Mouse (Mus musculus): Measurements from ENCODE around the gene Ppia. TPM values are rescaled to one million over a fixed set of nuclear protein-coding genes. Genes with fewer than 3 reads are reported as not detected.
"Not testable (repeated sequence)": the region's sequence is repeated elsewhere in the genome, so short reads cannot be mapped to it uniquely, and the experiment has no call there.

The Ppia gene
- polyA plus RNA-seq, 1 experiment from 2014 or later, result 5,620 TPM

DNA sequence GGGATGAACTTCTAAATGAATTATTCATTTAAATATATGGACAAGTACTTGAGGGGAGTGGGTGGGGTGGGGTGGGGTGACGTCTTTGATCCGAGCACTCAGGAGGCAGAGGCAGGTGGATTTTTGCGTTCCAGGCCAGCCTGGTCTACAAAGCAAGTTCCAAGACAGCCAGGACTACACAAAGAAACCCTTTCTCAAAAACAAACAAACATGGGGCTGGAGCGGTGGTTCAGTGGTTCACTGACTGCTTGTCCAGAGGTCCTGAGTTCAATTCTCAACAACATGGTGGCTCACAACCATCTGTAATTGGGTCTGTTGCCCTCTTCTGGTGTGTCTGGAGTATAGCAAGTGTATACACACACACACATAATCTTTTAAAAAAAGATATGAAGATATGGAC is 30.2 kb downstream of the Ppia start:
- Histone ChIP-seq H3K9me3 (ENCODE audit: control insufficient read depth, low read length) (no peaks in the 10 kb centered on the region), H3K27ac (ENCODE audit: low read length) (peak overlapping the region; percentile 51; the same call in 1 of the 2 replicates), H3K4me2 (ENCODE audit: low read depth, low read length) (peak overlapping the region; percentile 71; the same call in 1 of the 2 replicates), H3K27me3 (ENCODE audit: control insufficient read depth, insufficient read depth, low read depth, low read length) (no peaks in the 10 kb centered on the region), H3K4me3 (ENCODE audit: low read length) (no peak overlapping the region), H3K9ac (ENCODE audit: low read length) (no peak overlapping the region), H3K4me1 (replicated peaks; ENCODE audit: control insufficient read depth, insufficient read depth, low read length) (peaks cover 8% of the 10 kb centered on the region; the same call in 1 of the 2 replicates), H3K36me3 (ENCODE audit: control insufficient read depth, insufficient read depth, low read length) (peaks cover 8% of the 10 kb centered on the region; the same call in 1 of the 2 replicates)
- ATAC-seq (ENCODE audit: low read depth), result no peak
- 78% methylated on average over 4 of the region's 4 CpGs for WGBS

DNA sequence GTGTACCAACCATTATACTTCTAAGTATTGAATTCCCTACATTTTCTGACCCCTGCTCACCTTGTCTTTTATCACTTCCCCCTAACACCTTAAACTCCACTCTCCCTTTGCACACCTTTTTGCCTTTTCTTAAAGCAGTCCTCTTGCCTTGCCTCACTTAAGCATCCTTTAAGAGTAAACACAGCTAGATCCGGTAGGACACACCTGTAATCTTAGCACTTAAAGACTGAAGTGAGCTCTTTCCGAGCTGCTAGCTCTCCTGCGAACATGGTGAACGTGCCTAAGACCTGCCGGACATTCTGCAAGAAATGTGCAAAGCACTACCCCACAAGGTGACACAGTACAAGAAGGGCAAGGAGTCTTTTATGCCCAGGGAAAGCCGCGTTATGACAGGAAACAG is 30.7 kb downstream of the Ppia start:
- 61% methylated on average over 7 of the region's 7 CpGs for WGBS
- ATAC-seq (ENCODE audit: low read depth), result no peak
- H3K9ac ChIP-seq (ENCODE audit: low read length), result no peak overlapping the region
- H3K9me3 ChIP-seq (ENCODE audit: control insufficient read depth, low read length), result no peaks in the 10 kb centered on the region
- H3K27ac ChIP-seq (ENCODE audit: low read length), result peak overlapping the region; percentile 83
- H3K4me3 ChIP-seq (ENCODE audit: low read length), result no peak overlapping the region
- no peak overlapping the region for H3K4me2 ChIP-seq (ENCODE audit: low read depth, low read length)
- H3K4me1 ChIP-seq (replicated peaks; ENCODE audit: control insufficient read depth, insufficient read depth, low read length), result peaks cover 8% of the 10 kb centered on the region; the same call in 1 of the 2 replicates
- peaks cover 6% of the 10 kb centered on the region; the same call in 1 of the 2 replicates for H3K36me3 ChIP-seq (ENCODE audit: control insufficient read depth, insufficient read depth, low read length)
- no peaks in the 10 kb centered on the region for H3K27me3 ChIP-seq (ENCODE audit: control insufficient read depth, insufficient read depth, low read depth, low read length)

DNA sequence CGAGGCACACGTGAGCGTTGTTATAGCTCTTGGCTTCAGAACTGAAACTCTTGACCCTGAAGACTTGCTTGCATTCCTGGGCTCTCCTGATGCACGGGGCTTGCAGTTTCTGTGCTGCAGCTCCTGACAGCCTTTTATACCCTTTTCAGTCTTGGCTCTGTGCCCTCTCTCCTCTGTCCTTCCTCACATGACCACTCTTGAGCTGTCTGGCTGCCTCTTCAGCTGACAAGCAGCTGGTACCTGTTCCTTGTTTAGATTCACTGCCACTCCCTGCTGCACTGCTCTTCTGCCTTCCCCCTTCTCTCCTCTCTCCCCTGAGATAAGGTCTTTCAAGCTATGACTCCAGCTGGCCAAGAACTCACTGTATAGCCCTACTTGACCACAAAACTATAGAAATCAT is 32.2 kb downstream of the Ppia start:
- WGBS, result 58% methylated on average over 4 of the region's 4 CpGs

DNA sequence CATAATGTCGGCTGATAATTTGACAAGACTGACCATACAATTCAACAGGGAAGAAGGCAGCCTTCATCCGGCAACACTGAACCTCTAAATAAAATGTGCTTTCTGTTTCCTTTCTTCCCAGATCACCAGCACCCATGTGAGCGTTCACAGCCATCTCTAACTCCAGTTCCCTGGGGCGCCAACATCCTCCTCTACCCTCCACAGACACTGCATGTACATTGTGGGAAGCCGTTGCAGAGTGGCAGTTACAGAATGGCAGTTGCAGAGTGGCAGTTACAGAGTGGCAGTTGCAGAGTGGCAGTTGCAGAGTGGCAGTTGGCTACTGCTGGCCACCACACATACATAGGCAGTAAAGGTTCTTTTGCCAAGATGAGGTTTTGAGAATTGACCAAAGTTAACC is 32.9 kb downstream of the Ppia start:
- WGBS, result 91% methylated on average over 5 of the region's 5 CpGs
- ATAC-seq (ENCODE audit: low read depth); H3K4me1 ChIP-seq (replicated peaks; ENCODE audit: control insufficient read depth, insufficient read depth, low read length); H3K4me2 ChIP-seq (ENCODE audit: low read depth, low read length); H3K9ac ChIP-seq (ENCODE audit: low read length); H3K9me3 ChIP-seq (ENCODE audit: control insufficient read depth, low read length); H3K4me3 ChIP-seq (ENCODE audit: low read length); H3K27ac ChIP-seq (ENCODE audit: low read length); H3K36me3 ChIP-seq (ENCODE audit: control insufficient read depth, insufficient read depth, low read length); H3K27me3 ChIP-seq (ENCODE audit: control insufficient read depth, insufficient read depth, low read depth, low read length): not testable (repeated sequence)

More for the DNA sequence above, 32.2 kb downstream of the Ppia start:
- Histone ChIP-seq H3K27ac (ENCODE audit: low read length) (no peak overlapping the region), H3K4me3 (ENCODE audit: low read length) (no peak overlapping the region), H3K9ac (ENCODE audit: low read length) (no peak overlapping the region), H3K9me3 (ENCODE audit: control insufficient read depth, low read length) (no peaks in the 10 kb centered on the region), H3K4me2 (ENCODE audit: low read depth, low read length) (no peak overlapping the region), H3K4me1 (replicated peaks; ENCODE audit: control insufficient read depth, insufficient read depth, low read length) (peaks cover 8% of the 10 kb centered on the region; the same call in 1 of the 2 replicates), H3K36me3 (ENCODE audit: control insufficient read depth, insufficient read depth, low read length) (no peaks in the 10 kb centered on the region), H3K27me3 (ENCODE audit: control insufficient read depth, insufficient read depth, low read depth, low read length) (no peaks in the 10 kb centered on the region)
- ATAC-seq (ENCODE audit: low read depth), result no peak

DNA sequence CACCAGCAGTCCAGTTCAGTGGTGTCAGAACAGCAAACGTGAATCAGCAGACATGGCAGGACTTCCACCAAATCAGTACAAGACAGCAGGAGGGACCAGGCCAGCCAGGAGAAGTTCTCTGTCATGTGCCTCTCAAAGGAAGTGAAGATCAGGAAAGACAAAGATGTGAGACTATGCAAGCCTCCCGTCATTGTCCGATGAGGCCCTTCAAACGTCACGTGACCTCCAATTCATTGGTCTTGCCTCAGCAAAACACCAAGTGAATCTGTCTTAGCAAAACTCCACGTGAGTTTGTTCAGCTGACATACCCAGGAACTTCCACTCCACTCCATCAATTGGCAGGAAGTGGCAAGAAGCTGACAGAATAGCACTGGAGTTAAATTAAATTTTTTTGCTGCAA is 40.8 kb downstream of the Ppia start:
- no peak overlapping the region for H3K9ac ChIP-seq (ENCODE audit: low read length)
- no peaks in the 10 kb centered on the region for H3K4me1 ChIP-seq (replicated peaks; ENCODE audit: control insufficient read depth, insufficient read depth, low read length)
- H3K9me3 ChIP-seq (ENCODE audit: control insufficient read depth, low read length), result no peaks in the 10 kb centered on the region
- H3K27me3 ChIP-seq (ENCODE audit: control insufficient read depth, insufficient read depth, low read depth, low read length), result no peaks in the 10 kb centered on the region
- WGBS, result 72% methylated on average over 6 of the region's 6 CpGs
- H3K27ac ChIP-seq (ENCODE audit: low read length), result no peak overlapping the region
- ATAC-seq (ENCODE audit: low read depth), result no peak
- H3K4me3 ChIP-seq (ENCODE audit: low read length), result no peak overlapping the region
- H3K4me2 ChIP-seq (ENCODE audit: low read depth, low read length), result no peak overlapping the region
- H3K36me3 ChIP-seq (ENCODE audit: control insufficient read depth, insufficient read depth, low read length), result no peaks in the 10 kb centered on the region

DNA sequence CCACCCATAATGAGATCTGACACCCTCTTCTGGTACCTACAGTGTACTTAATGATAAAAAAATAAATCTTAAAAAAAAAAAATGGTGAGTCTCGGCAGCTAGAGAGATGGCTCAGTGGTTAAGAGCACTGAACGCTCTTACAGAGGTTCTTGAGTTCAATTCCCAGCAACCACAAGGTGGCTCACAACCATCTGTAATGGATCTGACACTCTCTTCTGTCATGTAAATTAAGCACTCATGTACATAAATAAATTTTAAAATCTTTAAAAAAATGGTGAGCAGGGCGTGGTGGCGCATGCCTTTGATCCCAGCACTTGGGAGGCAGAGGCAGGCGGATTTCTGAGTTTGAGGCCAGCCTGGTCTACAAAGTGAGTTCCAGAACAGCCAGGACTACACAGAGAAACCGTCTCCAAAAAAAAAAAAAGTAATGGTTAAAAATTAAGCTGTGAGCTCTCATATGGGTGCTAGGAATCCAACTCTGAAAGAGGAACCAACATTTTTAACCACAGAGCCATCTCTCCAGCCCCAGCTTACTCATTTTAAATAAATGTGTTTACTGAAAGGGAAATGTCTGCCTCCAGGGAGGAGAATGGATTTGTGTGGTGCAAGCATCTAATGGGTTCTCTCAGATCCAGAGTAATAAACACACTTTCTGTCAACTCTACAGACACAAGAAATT is 48.1 kb downstream of the Ppia start:
- 84% methylated on average over 6 of the region's 6 CpGs for WGBS

DNA sequence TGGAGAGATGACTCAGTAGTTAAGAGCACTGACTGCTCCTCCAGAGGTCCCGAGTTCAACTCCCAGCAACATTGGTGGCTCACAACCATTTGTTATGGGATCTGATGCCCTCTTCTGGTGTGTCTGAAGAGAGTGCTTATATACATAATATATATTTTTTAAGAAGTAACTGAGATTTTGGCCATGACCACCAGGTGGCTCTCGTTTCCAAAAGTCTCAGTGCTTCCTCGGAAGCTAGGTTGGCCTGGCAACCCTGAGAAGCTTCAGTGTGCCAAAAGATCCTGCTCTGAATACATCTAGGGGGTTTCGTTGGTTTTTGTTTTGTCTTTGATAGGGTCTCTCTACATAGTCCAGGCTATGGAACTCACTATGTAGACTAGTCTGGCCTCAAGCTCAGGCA is 49.9 kb downstream of the Ppia start:
- H3K36me3 ChIP-seq (ENCODE audit: control insufficient read depth, insufficient read depth, low read length), result peaks cover 9% of the 10 kb centered on the region
- WGBS, result 20% methylated on average over 4 of the region's 4 CpGs
- no peak overlapping the region for H3K9ac ChIP-seq (ENCODE audit: low read length)
- no peak overlapping the region for H3K4me3 ChIP-seq (ENCODE audit: low read length)
- H3K4me1 ChIP-seq (replicated peaks; ENCODE audit: control insufficient read depth, insufficient read depth, low read length), result peaks cover 9% of the 10 kb centered on the region
- no peaks in the 10 kb centered on the region for H3K27me3 ChIP-seq (ENCODE audit: control insufficient read depth, insufficient read depth, low read depth, low read length)
- no peaks in the 10 kb centered on the region for H3K9me3 ChIP-seq (ENCODE audit: control insufficient read depth, low read length)
- no peak overlapping the region for H3K4me2 ChIP-seq (ENCODE audit: low read depth, low read length)
- H3K27ac ChIP-seq (ENCODE audit: low read length), result no peak overlapping the region
- peak; percentile 43 for ATAC-seq (ENCODE audit: low read depth)

More for the DNA sequence above, 48.1 kb downstream of the Ppia start:
- no peak for ATAC-seq (ENCODE audit: low read depth)
- Histone ChIP-seq H3K4me2 (ENCODE audit: low read depth, low read length) (no peak overlapping the region), H3K27ac (ENCODE audit: low read length) (no peak overlapping the region), H3K4me1 (replicated peaks; ENCODE audit: control insufficient read depth, insufficient read depth, low read length) (peaks cover 3% of the 10 kb centered on the region), H3K27me3 (ENCODE audit: control insufficient read depth, insufficient read depth, low read depth, low read length) (no peaks in the 10 kb centered on the region), H3K36me3 (ENCODE audit: control insufficient read depth, insufficient read depth, low read length) (peaks cover 9% of the 10 kb centered on the region), H3K9ac (ENCODE audit: low read length) (no peak overlapping the region), H3K9me3 (ENCODE audit: control insufficient read depth, low read length) (no peaks in the 10 kb centered on the region), H3K4me3 (ENCODE audit: low read length) (no peak overlapping the region)

DNA sequence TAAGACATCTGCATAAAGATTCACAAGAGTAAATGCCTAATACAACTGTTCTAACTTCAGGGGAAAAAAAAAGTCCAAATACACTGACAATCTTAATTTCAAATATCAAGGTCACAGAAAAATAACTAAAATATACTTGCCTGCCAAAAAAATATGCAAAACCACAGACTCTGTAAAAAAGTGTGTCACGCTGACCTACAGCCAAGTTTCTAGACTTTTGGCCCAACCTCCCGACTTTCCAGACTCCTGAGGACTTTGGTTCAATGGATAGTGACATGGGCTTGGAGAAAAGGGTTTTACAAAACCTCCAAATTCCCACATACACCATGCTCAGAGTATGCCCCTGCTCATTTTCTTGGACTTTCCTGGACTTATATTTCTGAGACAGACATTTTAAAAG is 53.3 kb downstream of the Ppia start:
- no peak overlapping the region for H3K4me2 ChIP-seq (ENCODE audit: low read depth, low read length)
- WGBS, result 47% methylated on average over 2 of the region's 2 CpGs
- H3K9me3 ChIP-seq (ENCODE audit: control insufficient read depth, low read length), result no peaks in the 10 kb centered on the region
- no peak overlapping the region for H3K27ac ChIP-seq (ENCODE audit: low read length)
- peaks cover 29% of the 10 kb centered on the region for H3K4me1 ChIP-seq (replicated peaks; ENCODE audit: control insufficient read depth, insufficient read depth, low read length)
- H3K9ac ChIP-seq (ENCODE audit: low read length), result no peak overlapping the region
- ATAC-seq (ENCODE audit: low read depth), result no peak
- H3K36me3 ChIP-seq (ENCODE audit: control insufficient read depth, insufficient read depth, low read length), result peaks cover 9% of the 10 kb centered on the region
- no peak overlapping the region for H3K4me3 ChIP-seq (ENCODE audit: low read length)
- H3K27me3 ChIP-seq (ENCODE audit: control insufficient read depth, insufficient read depth, low read depth, low read length), result no peaks in the 10 kb centered on the region

Measured in lung, embryonic 16.5 days (tissue).